Mouse (Mus musculus) forebrain, embryonic 11.5 days (tissue): ENCODE results near the gene Ccdc82. TPM values are rescaled to one million over a fixed set of nuclear protein-coding genes. Genes with fewer than 3 reads are reported as not detected.

ENCODE experiments used
- ATAC-seq: fragments of 200-750 bp; cut with Nextera tagmentation; replicated peaks from 2 replicates; pipeline ENCODE4 v1.8.0; 2017; ENCODE audit warnings: moderate TSS enrichment; ENCODE audit not compliant: low FRiP score
- DNase-seq: peaks from one replicate; pipeline ENCODE4 v3.0.0-alpha.2; 2017; ENCODE audit warnings: low spot score
- H3K27ac ChIP-seq: fragments of 300-500 bp; sonication (generic); 2 replicates; pipeline ENCODE4 v1.5.1; 2014; ENCODE audit warnings: low read depth, low read length
- H3K27me3 ChIP-seq: fragments of 300-500 bp; sonication (generic); 2 replicates; pipeline ENCODE4 v1.6.1; 2014; ENCODE audit warnings: mild to moderate bottlenecking, low read length, mixed read lengths; ENCODE audit not compliant: control insufficient read depth, insufficient read depth
- H3K36me3 ChIP-seq: fragments of 300-500 bp; sonication (generic); 2 replicates; pipeline ENCODE4 v1.6.1; 2014; ENCODE audit warnings: mild to moderate bottlenecking, low read length, moderate library complexity, mixed read lengths; ENCODE audit not compliant: control insufficient read depth, insufficient read depth
- H3K4me1 ChIP-seq: fragments of 300-500 bp; sonication (generic); replicated peaks from 2 replicates; pipeline ENCODE4 v1.6.1; 2014; ENCODE audit warnings: low read length, mixed read lengths; ENCODE audit not compliant: control insufficient read depth, insufficient read depth
- H3K4me2 ChIP-seq: fragments of 300-500 bp; sonication (generic); 2 replicates; pipeline ENCODE4 v1.6.1; 2014; ENCODE audit warnings: low read depth, mild to moderate bottlenecking, low read length, moderate library complexity, mixed read lengths; ENCODE audit not compliant: severe bottlenecking
- H3K4me3 ChIP-seq: fragments of 300-500 bp; sonication (generic); 2 replicates; pipeline ENCODE4 v1.5.1; 2014; ENCODE audit warnings: low read depth, low read length
- H3K9ac ChIP-seq: fragments of 300-500 bp; sonication (generic); 2 replicates; pipeline ENCODE4 v1.6.1; 2014; ENCODE audit warnings: low read length
- H3K9me3 ChIP-seq: fragments of 300-500 bp; sonication (generic); 2 replicates; pipeline ENCODE4 v1.6.1; 2016; ENCODE audit warnings: low read length, mixed read lengths; ENCODE audit not compliant: control insufficient read depth
- WGBS: fragments of 180-500 bp; shearing (Covaris S2); extraction: QIAGEN DNeasy Blood & Tissue Kit; methylation state at CpG from one replicate; pipeline ENCODE4 v1.1.7; 2014; 5-methylcytosine and 5-hydroxymethylcytosine counted together
- polyA plus RNA-seq: library from polyadenylated mRNA; unstranded; fragments of >200 nt; fragmentation: Nextera tagmentation; extraction: Ambion mirVana; gene quantifications from 2 replicates; pipeline ENCODE4 v1.2.1, GENCODE M21; 2014

Ccdc82 gene
- polyA plus RNA-seq, 1 experiment from 2014 or later = 10.9 TPM

GRCm38 (mm10) chr9:13296274-13297121 is 49.7 kb downstream of the Ccdc82 start:
- ATAC-seq (peak; percentile 93), DNase-seq (peak; percentile 93)
- H3K27ac ChIP-seq = peak overlapping the region; percentile 65
- peak overlapping the region; percentile 92 for H3K4me2 ChIP-seq
- H3K9ac ChIP-seq = peak overlapping the region; percentile 75
- WGBS = under 1% methylated on average over 28 of the region's 28 CpGs
- H3K9me3 ChIP-seq = no peaks in the 10 kb centered on the region
- H3K36me3 ChIP-seq = no peaks in the 10 kb centered on the region
- H3K27me3 ChIP-seq = no peaks in the 10 kb centered on the region
- H3K4me1 ChIP-seq = peaks cover 18% of the 10 kb centered on the region
- peak overlapping the region; percentile 42 for H3K4me3 ChIP-seq

DNA sequence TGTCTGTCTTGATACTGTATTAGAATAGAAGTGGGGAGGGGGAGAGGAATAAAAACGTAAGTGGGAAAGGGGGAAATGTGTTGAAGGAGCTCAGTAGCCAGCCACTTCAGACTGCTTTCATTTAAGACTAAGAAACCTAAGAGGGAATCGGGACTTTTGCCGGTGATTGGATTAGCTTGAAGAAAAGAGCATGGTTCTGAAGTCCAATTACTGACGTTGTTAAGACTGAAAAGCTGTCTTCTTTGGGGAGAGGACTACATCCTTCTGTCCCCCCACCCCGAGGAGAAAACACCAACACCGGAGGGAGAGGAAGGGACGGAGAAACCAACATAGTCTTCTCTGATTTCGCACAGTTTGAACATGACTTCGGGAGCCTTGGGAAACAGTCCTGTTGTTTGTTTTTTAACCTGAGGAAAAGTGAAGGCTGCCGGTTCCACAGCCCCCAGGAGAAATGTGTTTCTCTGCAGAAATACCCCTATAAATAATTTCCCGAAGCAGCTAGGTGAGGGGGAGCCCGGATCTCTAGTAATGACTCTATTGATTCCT is 50.4 kb downstream of the Ccdc82 start:
- no peaks in the 10 kb centered on the region for H3K9me3 ChIP-seq
- H3K4me2 ChIP-seq = peak overlapping the region; percentile 92
- no peaks in the 10 kb centered on the region for H3K36me3 ChIP-seq
- peak; percentile 3; the same call in 1 of the 2 replicates for ATAC-seq
- H3K27ac ChIP-seq = peak overlapping the region; percentile 8; the same call in 1 of the 2 replicates
- peak overlapping the region; percentile 42 for H3K4me3 ChIP-seq
- WGBS = under 1% methylated on average over 12 of the region's 12 CpGs
- peaks cover 25% of the 10 kb centered on the region for H3K4me1 ChIP-seq
- no peak for DNase-seq
- peak overlapping the region; percentile 75 for H3K9ac ChIP-seq
- no peaks in the 10 kb centered on the region for H3K27me3 ChIP-seq

- peak; percentile 80 for ATAC-seq
- under 1% methylated on average over 23 of the region's 23 CpGs for WGBS
- DNase-seq = peak; percentile 85
- H3K9ac ChIP-seq = peak within 1 kb of the TSS; percentile 75
- H3K9me3 ChIP-seq = no peaks in the 10 kb centered on the region
- H3K4me3 ChIP-seq = peak within 1 kb of the TSS; percentile 42
- peak within 1 kb of the TSS; percentile 53; the same call in 1 of the 2 replicates for H3K27ac ChIP-seq
- H3K27me3 ChIP-seq = no peaks in the 10 kb centered on the region
- H3K4me2 ChIP-seq = peak within 1 kb of the TSS; percentile 92
- H3K36me3 ChIP-seq = no peaks in the 10 kb centered on the region
- H3K4me1 ChIP-seq = peaks cover 29% of the 10 kb centered on the region
These were observed 51.1 kb downstream of the Ccdc82 start, which contains the start of gene Maml2 for GRCm38 (mm10) chr9:13297668-13298512. Maml2 (plus strand) TSS chr9:13297957.

- Histone ChIP-seq H3K36me3 (no peaks in the 10 kb centered on the region), H3K4me3 (peak overlapping the region; percentile 42), H3K27me3 (no peaks in the 10 kb centered on the region), H3K9ac (peak overlapping the region; percentile 75), H3K4me2 (peak overlapping the region; percentile 92), H3K9me3 (no peaks in the 10 kb centered on the region), H3K27ac (0 out of 2 replicates have a peak overlapping the region, but pooled peaks have one; percentile 53), H3K4me1 (peaks cover 29% of the 10 kb centered on the region)
- DNase-seq = no peak
- 22% methylated on average over 9 of the region's 9 CpGs for WGBS
- ATAC-seq = no peak
These were observed 51.7 kb downstream of the Ccdc82 start for GRCm38 (mm10) chr9:13298513-13298878.

DNA sequence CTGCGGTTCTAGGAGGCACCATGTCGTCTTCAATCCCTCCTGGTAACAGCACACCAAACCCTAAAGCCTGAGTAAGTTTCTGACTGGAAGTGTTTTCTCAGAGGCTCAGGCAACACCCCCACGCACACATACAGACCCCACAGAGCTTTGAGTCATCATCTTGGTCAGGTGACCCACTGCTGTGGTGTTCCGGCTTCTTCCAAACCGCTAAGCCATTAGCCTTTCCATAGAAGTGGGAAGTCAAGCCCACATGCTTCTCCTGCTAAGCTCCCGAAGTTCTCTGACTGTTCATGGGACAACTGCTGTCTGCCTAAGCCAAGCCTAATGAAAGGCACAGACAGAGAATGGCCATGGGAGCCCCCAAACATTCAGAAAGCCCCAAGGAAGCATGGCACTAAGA is 52.4 kb downstream of the Ccdc82 start:
- WGBS = 80% methylated on average over 6 of the region's 6 CpGs
- Histone ChIP-seq H3K27ac (no peak overlapping the region), H3K9me3 (no peaks in the 10 kb centered on the region), H3K36me3 (no peaks in the 10 kb centered on the region), H3K4me2 (peak overlapping the region; percentile 92; the same call in 1 of the 2 replicates), H3K4me3 (no peak overlapping the region), H3K27me3 (no peaks in the 10 kb centered on the region), H3K9ac (no peak overlapping the region), H3K4me1 (peaks cover 32% of the 10 kb centered on the region)
- ATAC-seq = no peak
- no peak for DNase-seq

DNA sequence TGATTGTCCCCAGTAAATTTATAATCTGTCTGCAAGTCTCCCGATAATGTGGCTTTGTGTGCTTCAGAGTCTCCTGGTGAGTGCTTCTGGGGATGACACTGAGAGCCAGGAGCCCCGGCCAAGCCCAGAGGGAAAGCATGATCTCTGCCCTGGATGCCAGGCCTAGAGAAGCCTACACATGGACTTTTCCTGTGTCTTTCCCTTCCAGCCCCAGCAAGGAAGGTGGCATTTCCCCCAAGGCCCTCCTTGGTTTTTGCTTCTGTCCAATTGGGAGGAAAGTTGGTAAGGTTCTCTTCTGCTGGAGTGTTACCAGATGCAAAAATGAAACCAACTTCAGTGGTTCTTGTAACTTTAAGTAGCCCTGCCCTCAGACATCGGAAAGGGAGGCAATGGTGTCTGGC is 53.3 kb downstream of the Ccdc82 start:
- no peak overlapping the region for H3K9ac ChIP-seq
- no peak overlapping the region for H3K27ac ChIP-seq
- H3K9me3 ChIP-seq = no peaks in the 10 kb centered on the region
- WGBS = 72% methylated on average over 3 of the region's 3 CpGs
- ATAC-seq (no peak), DNase-seq (no peak)
- H3K27me3 ChIP-seq = no peaks in the 10 kb centered on the region
- H3K4me3 ChIP-seq = no peak overlapping the region
- H3K4me2 ChIP-seq = peak overlapping the region; percentile 5; the same call in 1 of the 2 replicates
- H3K36me3 ChIP-seq = no peaks in the 10 kb centered on the region
- H3K4me1 ChIP-seq = peaks cover 33% of the 10 kb centered on the region

DNA sequence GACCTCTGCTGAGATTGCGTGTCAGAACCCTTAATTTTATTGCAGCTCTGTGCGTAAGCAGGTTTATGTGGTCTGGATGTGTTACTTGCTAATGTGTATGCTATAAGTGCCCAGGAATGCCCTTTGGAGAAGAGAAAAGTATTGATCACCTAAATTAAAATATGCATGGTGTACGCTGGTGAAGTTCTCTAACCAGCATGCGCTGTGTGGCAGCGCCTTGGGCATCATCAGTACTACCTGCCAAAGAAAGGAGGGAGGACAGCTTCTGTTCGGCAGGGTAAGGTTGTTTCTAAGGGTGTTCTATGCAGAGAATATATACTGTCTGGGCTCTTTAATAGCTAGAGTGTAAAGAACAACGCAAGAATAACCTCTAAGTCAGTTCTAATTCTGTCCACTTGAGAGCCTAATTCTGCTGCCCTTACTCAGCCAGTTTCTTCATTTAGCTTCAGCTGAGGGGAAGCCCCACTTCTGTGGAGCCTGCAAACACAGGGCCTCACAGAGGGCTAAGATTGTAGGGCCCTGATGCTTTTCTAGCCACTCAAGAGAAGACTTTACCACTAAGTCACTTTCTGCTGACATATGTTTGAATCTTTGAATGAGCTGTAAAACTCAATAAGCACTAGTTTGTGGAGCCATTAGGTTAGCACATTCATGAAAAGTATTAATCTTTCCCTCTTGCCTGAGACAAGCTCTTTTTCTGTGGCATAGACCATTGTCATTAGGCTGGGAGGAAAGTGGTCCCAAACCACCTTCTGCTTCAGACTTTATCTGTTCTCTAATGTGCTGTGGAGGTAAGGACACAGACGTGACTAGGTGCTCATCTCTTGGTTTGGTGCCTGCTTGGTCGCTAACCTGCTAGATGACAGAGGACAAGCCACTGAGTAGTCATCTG is 54.4 kb downstream of the Ccdc82 start:
- Histone ChIP-seq H3K4me2 (peak overlapping the region; percentile 21; the same call in 1 of the 2 replicates), H3K4me1 (peaks cover 32% of the 10 kb centered on the region), H3K27me3 (no peaks in the 10 kb centered on the region), H3K36me3 (no peaks in the 10 kb centered on the region), H3K9me3 (no peaks in the 10 kb centered on the region), H3K9ac (no peak overlapping the region), H3K27ac (no peak overlapping the region), H3K4me3 (no peak overlapping the region)
- WGBS = 75% methylated on average over 9 of the region's 9 CpGs
- DNase-seq (no peak), ATAC-seq (no peak)
